Mouse (Mus musculus) right cerebral cortex, postnatal 25 days (tissue): ENCODE measurements around the gene Kcnj1.
A peak's percentile ranks its signal among the peaks of the same experiment; 100 is the strongest.

Source experiments
- DNase-seq: peaks from one replicate; pipeline ENCODE4 v3.0.0; 2022

Gene Kcnj1

GRCm38 (mm10) chr9:32372202-32372601 lies at the start of gene Kcnj1:
TSS of gene Kcnj1 (plus strand) at chr9:32372493.
- DNase-seq, result no peak

- DNase-seq, result no peak
These were observed 48.7 kb upstream of the Kcnj1 start for GRCm38 (mm10) chr9:32323610-32324009.

- DNase-seq, result no peak
These were observed 43.5 kb upstream of the Kcnj1 start for GRCm38 (mm10) chr9:32328777-32329176.

GRCm38 (mm10) chr9:32331162-32331561 lies 41.1 kb upstream of the Kcnj1 start:
- DNase-seq, result no peak

- no peak for DNase-seq
These were observed 36.7 kb upstream of the Kcnj1 start for GRCm38 (mm10) chr9:32335389-32336150.

- DNase-seq, result no peak
These were observed 31.5 kb upstream of the Kcnj1 start for GRCm38 (mm10) chr9:32340831-32341230.

- no peak for DNase-seq
These were observed 29.4 kb upstream of the Kcnj1 start for GRCm38 (mm10) chr9:32342929-32343328.

GRCm38 (mm10) chr9:32344051-32344450 lies 28.2 kb upstream of the Kcnj1 start, which contains the start of gene Kcnj5:
TSS of gene Kcnj5 (minus strand) at chr9:32344350.
- DNase-seq, result no peak

GRCm38 (mm10) chr9:32344489-32344888 lies 27.8 kb upstream of the Kcnj1 start:
- no peak for DNase-seq

- no peak for DNase-seq
These were observed 24.2 kb upstream of the Kcnj1 start for GRCm38 (mm10) chr9:32348096-32348495.

GRCm38 (mm10) chr9:32349344-32349743 lies 22.9 kb upstream of the Kcnj1 start:
- DNase-seq, result no peak

GRCm38 (mm10) chr9:32350332-32350731 lies 22.0 kb upstream of the Kcnj1 start:
- peak; percentile 59 for DNase-seq

- no peak for DNase-seq
These were observed 11.5 kb upstream of the Kcnj1 start for GRCm38 (mm10) chr9:32360770-32361169.

GRCm38 (mm10) chr9:32368812-32369211 lies 3.5 kb upstream of the Kcnj1 start:
- DNase-seq, result no peak

- no peak for DNase-seq
These were observed 2.9 kb upstream of the Kcnj1 start for GRCm38 (mm10) chr9:32369388-32369787.

- DNase-seq, result no peak
These were observed 1.4 kb downstream of the Kcnj1 start for GRCm38 (mm10) chr9:32373656-32374055.

GRCm38 (mm10) chr9:32376031-32376430 lies 3.7 kb downstream of the Kcnj1 start:
- DNase-seq, result no peak

GRCm38 (mm10) chr9:32376863-32377590 lies 4.7 kb downstream of the Kcnj1 start:
- DNase-seq, result no peak

GRCm38 (mm10) chr9:32384906-32385305 lies 12.6 kb downstream of the Kcnj1 start:
- no peak for DNase-seq

- DNase-seq, result no peak
These were observed 15.8 kb downstream of the Kcnj1 start for GRCm38 (mm10) chr9:32388120-32388519.

GRCm38 (mm10) chr9:32391092-32391491 lies 18.8 kb downstream of the Kcnj1 start:
- DNase-seq, result no peak

GRCm38 (mm10) chr9:32391701-32392100 lies 19.4 kb downstream of the Kcnj1 start:
- peak; percentile 61 for DNase-seq

- DNase-seq, result no peak
These were observed 20.4 kb downstream of the Kcnj1 start for GRCm38 (mm10) chr9:32392716-32393115.

- no peak for DNase-seq
These were observed 22.5 kb downstream of the Kcnj1 start for GRCm38 (mm10) chr9:32394761-32395161.
